Mouse (Mus musculus) liver, embryonic 14.5 days (tissue): ENCODE measurements around the gene Lcp2.

Experiments used
- CTCF ChIP-seq: IDR thresholded peaks from 2 replicates; pipeline ENCODE4 v1.5.1; 2016; ENCODE audit warnings: antibody characterized with exemption, low read depth, control low read depth
- EP300 ChIP-seq: IDR thresholded peaks from 2 replicates; pipeline ENCODE4 v1.6.1; 2016; ENCODE audit warnings: antibody characterized with exemption, low read depth

DNA sequence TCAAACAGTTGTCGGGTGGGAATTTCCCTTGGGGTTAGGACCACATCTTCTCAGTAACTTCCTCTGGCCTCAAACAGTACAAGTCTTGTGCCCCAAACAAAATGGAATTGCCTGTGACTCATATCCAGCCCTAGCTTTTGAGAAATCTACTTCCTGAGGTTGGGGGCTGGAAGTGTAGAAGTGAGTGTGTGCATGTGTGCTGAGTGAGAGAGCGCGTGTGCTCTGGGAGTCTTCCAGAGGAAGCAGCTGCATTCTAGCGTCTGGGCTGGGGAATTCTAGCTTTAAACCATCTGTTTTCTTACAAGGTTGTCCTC lies 35.9 kb upstream of the Lcp2 start:
- no peak for TF ChIP-seq CTCF
- TF ChIP-seq EP300, result no peak
